11 mouse cellular contexts compared by ENCODE assay signal in genomic region chr13:29110127-29110526, GRCm38 (mm10).
DNase-seq lines count a peak whose midpoint lies in the region; ATAC-seq lines count a peak whose summit lies in the region.
"Had no signal": no experiment of that assay in that cellular context is flagged by ENCODE, and none has a peak within 500 bp of the region (broad histone marks: within the 10 kb centered on the region; RNA-seq: fewer than 3 reads in every experiment).

No protein-coding gene starts in this region.

- H3K27me3 ChIP-seq in kidney, embryonic 15.5 days, result no peaks in the 10 kb centered on the region
- H3K27me3 ChIP-seq in kidney, embryonic 14.5 days (ENCODE audit: control insufficient read depth, insufficient read depth, low read length), result no peaks in the 10 kb centered on the region
- H3K27me3 ChIP-seq in embryonic facial prominence, embryonic 14.5 days (replicated peaks; ENCODE audit: control insufficient read depth, insufficient read depth, low read length), result no peaks in the 10 kb centered on the region
- H3K27me3 ChIP-seq in neural tube, embryonic 15.5 days (replicated peaks), result no peaks in the 10 kb centered on the region
- H3K27me3 ChIP-seq: midbrain, embryonic 12.5 days had no signal

- no peaks in the 10 kb centered on the region for H3K4me1 ChIP-seq in kidney, embryonic 15.5 days
- no peaks in the 10 kb centered on the region for H3K4me1 ChIP-seq in kidney, embryonic 14.5 days (ENCODE audit: control insufficient read depth, insufficient read depth, low read length)
- peaks cover 7% of the 10 kb centered on the region for H3K4me1 ChIP-seq in embryonic facial prominence, embryonic 14.5 days (ENCODE audit: control insufficient read depth, insufficient read depth, low read length)
- no peaks in the 10 kb centered on the region for H3K4me1 ChIP-seq in neural tube, embryonic 15.5 days
- H3K4me1 ChIP-seq: midbrain, embryonic 12.5 days had no signal

- 61% methylated on average over 5 of the region's 5 CpGs for WGBS in kidney, embryonic 15.5 days
- WGBS in kidney, embryonic 14.5 days, result 55% methylated on average over 5 of the region's 5 CpGs
- WGBS in embryonic facial prominence, embryonic 14.5 days, result 41% methylated on average over 5 of the region's 5 CpGs
- 68% methylated on average over 5 of the region's 5 CpGs for WGBS in neural tube, embryonic 15.5 days

- H3K27ac ChIP-seq in kidney, embryonic 15.5 days, result no peak overlapping the region
- no peak overlapping the region for H3K27ac ChIP-seq in kidney, embryonic 14.5 days (ENCODE audit: low read depth, low read length)
- no peak overlapping the region; the same call in 1 of the 2 replicates for H3K27ac ChIP-seq in embryonic facial prominence, embryonic 14.5 days (replicated peaks; ENCODE audit: low read depth, low read length)
- H3K27ac ChIP-seq in neural tube, embryonic 15.5 days (replicated peaks), result no peak overlapping the region
- H3K27ac ChIP-seq: hindbrain, embryonic 14.5 days; midbrain, embryonic 12.5 days had no signal

- H3K4me3 ChIP-seq in kidney, embryonic 15.5 days (replicated peaks), result no peak overlapping the region
- H3K4me3 ChIP-seq in kidney, embryonic 14.5 days (ENCODE audit: low read length), result no peak overlapping the region
- H3K4me3 ChIP-seq in embryonic facial prominence, embryonic 14.5 days (ENCODE audit: low read depth, low read length), result no peak overlapping the region
- no peak overlapping the region for H3K4me3 ChIP-seq in neural tube, embryonic 15.5 days (replicated peaks)
- H3K4me3 ChIP-seq: midbrain, embryonic 12.5 days had no signal

- no peak overlapping the region for H3K4me2 ChIP-seq in kidney, embryonic 15.5 days
- no peak overlapping the region for H3K4me2 ChIP-seq in kidney, embryonic 14.5 days (replicated peaks; ENCODE audit: low read depth, low read length)
- H3K4me2 ChIP-seq in embryonic facial prominence, embryonic 14.5 days (ENCODE audit: low read depth, low read length), result no peak overlapping the region
- no peak overlapping the region for H3K4me2 ChIP-seq in neural tube, embryonic 15.5 days
- H3K4me2 ChIP-seq: hindbrain, embryonic 14.5 days; midbrain, embryonic 12.5 days had no signal

- peak; percentile 73 for DNase-seq in embryonic facial prominence, embryonic 14.5 days (ENCODE audit: low spot score)
- DNase-seq in heart, adult 8-10 months (ENCODE audit: low spot score), result peak; percentile 7
- DNase-seq in lung, postnatal 14 days, result peak; percentile 27
- DNase-seq in MN1 (ENCODE audit: low spot score), result no peak
- DNase-seq: right cerebral cortex, postnatal 25 days had no signal

- H3K9me3 ChIP-seq in kidney, embryonic 15.5 days (replicated peaks), result no peaks in the 10 kb centered on the region
- H3K9me3 ChIP-seq in kidney, embryonic 14.5 days (ENCODE audit: control insufficient read depth, low read length), result no peaks in the 10 kb centered on the region
- no peaks in the 10 kb centered on the region for H3K9me3 ChIP-seq in embryonic facial prominence, embryonic 14.5 days (ENCODE audit: control insufficient read depth, low read length)
- peaks cover 4% of the 10 kb centered on the region; the same call in 1 of the 2 replicates for H3K9me3 ChIP-seq in neural tube, embryonic 15.5 days (replicated peaks)
- H3K9me3 ChIP-seq: G1E had no signal

- ATAC-seq in kidney, embryonic 15.5 days (replicated peaks; ENCODE audit: low FRiP score), result peak; percentile 36; the same call in 1 of the 2 replicates
- no peak for ATAC-seq in kidney, embryonic 14.5 days (ENCODE audit: low FRiP score, low TSS enrichment)
- ATAC-seq in embryonic facial prominence, embryonic 14.5 days (ENCODE audit: low read depth), result peak; percentile 84
- no peak; the same call in 1 of the 2 replicates for ATAC-seq in neural tube, embryonic 15.5 days (ENCODE audit: low FRiP score)

- no peaks in the 10 kb centered on the region for H3K36me3 ChIP-seq in kidney, embryonic 15.5 days
- H3K36me3 ChIP-seq in kidney, embryonic 14.5 days (ENCODE audit: control insufficient read depth, insufficient read depth, low read length), result no peaks in the 10 kb centered on the region
- no peaks in the 10 kb centered on the region for H3K36me3 ChIP-seq in embryonic facial prominence, embryonic 14.5 days (ENCODE audit: control insufficient read depth, insufficient read depth, low read length)
- no peaks in the 10 kb centered on the region for H3K36me3 ChIP-seq in neural tube, embryonic 15.5 days
- H3K36me3 ChIP-seq: G1E; midbrain, embryonic 12.5 days had no signal

- no peak overlapping the region for H3K9ac ChIP-seq in kidney, embryonic 15.5 days
- no peak overlapping the region for H3K9ac ChIP-seq in kidney, embryonic 14.5 days (ENCODE audit: low read depth, low read length)
- no peak overlapping the region for H3K9ac ChIP-seq in embryonic facial prominence, embryonic 14.5 days (ENCODE audit: low read depth, low read length)
- no peak overlapping the region for H3K9ac ChIP-seq in neural tube, embryonic 15.5 days (replicated peaks)
- H3K9ac ChIP-seq: hindbrain, embryonic 14.5 days; midbrain, embryonic 12.5 days had no signal

Comparison
In these comparisons a context has a peak if more than half of its experiments do, and no peak if none do; other contexts are left out.
1. ATAC-seq: peak in kidney, embryonic 15.5 days (single experiment) and embryonic facial prominence, embryonic 14.5 days (single experiment); none in kidney, embryonic 14.5 days (single experiment) and neural tube, embryonic 15.5 days (single experiment).